Mouse (Mus musculus) urinary bladder, adult 18-20 months (tissue): Measurements from ENCODE around the gene Extl1.
"Not testable (repeated sequence)": the region's sequence is repeated elsewhere in the genome, so short reads cannot be mapped to it uniquely, and the experiment has no call there.

Experiments used
- DNase-seq, 2 experiments: peaks; one replicate each; pipeline ENCODE4 v3.0.0; 2022; ENCODE audit warnings: low spot score in 2 of 2, mixed read lengths in 2 of 2

Extl1 gene

GRCm38 (mm10) chr4:134383750-134384149, at the start of gene Extl1:
Gene Extl1, minus strand, starts transcription at chr4:134383850.
- not testable (repeated sequence) for DNase-seq

DNA sequence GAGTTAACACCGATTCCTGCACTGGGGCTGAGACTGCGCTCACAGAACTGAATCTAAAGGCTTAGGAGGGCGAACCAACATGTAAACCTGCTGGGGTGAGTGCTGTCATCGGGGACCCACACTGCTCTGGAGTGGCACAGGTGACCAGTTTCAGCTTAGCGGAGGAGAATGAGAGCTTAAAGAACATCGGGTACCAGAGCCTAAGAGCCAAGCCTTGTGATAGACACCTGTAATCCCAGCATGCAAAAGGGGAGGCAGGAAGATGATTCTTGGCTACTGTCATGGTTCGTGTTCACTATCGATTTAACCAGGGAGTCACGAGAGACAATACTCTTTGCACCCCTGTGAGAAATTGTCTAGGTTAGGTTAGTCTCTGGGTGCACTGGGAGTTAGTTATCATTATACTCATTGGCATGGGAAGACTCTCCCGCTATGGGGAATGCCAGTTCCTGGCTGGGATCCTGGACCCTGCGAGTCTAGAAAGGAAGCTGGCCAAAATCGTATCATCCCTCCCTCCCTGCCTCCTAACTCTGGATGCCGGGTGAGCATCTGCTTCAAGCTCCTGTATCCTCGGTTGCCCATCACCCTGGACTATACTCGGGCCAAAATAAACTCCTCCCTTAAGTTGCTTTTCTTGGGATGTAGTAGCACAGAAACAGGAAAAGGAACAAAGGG, 49.2 kb upstream of the Extl1 start:
- DNase-seq: no peak

DNA sequence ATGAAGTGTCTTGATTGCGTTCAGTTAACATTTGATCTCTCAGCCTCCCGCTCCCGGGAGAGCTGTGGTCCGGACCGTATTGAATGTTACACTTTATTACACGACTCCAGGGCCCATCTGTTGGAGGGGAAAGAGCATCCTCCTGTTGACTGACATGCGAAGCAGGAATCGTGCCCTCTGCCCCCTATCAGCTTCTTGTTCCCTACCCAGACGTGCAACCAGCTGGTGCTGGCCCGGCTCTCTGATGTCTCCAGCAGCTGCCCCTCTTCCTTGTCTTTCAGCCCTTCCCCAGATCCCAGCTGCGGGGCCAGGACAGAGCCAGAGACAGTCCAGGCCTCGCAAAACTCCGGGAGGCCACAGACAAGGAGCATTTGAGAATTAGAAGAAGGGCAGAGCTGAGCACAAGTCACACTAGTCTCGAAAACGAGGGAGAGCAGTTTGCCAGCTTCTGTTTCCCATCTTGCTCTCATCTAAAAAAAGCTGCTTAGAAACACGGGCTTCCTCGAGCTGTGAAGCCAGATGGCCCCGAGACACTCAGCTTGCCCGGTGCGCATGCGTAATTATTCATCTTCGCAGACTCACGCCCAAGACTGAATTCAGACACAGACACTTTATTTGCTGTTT, 46.8 kb upstream of the Extl1 start:
- DNase-seq: no peak

DNA sequence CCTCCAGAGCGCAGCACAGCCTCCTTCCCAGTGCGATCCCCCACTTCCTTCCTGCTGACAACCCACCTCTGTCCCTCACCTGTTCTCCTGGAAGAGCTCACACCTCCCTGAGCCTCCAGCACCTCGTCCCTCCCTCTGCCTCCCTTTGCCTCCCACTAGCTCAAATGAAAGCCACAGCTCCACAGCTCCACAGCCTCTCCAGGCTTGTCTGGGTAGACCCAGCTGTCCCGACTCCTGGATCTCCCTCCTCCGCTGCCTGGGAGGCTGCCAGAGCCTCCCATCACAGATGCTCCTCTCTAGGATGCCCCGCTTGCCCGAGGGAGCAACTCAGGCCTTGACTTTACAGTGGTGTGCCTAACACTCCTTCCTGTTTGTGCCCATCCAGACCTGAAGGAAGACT, 41.4 kb upstream of the Extl1 start:
- no peak for DNase-seq

DNA sequence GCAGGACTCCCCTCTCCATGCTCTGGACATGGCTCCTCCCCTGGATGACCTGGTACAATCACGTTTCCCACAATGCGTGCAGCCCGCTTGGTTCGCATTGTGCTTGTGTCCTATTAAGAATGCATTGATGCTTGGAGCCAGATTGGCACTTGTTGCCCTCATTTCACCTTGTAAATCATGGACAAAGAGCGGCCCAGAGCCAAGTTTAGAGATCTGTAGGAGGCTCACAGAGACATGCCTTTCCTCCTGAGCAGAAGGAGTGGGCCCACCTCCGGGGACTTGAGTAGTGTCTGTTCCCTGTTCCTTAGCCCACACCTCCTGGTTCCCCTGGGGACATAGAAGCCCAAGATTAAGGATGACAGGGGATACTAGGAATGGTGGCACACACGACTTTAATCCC, 40.3 kb upstream of the Extl1 start:
- no peak for DNase-seq

DNA sequence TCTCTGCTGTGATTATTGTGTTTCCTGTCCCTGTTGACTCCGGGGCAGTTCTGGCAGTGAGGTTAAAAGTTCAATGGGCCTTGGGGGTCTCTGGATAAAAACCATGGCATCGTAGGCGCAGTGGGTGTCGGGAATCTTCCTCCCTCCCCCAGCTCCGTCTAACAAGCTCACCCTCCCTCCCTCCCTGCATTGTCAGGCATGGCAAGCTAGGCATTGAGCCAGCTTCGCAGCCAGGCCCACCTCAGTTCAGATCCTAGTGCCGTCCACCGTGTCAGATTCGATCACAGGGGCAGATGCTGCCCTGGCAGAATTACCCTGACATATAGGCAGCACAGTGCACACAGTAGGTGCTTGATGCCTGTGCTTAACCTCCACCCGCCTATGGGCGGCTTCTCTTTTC, 38.3 kb upstream of the Extl1 start:
- no peak for DNase-seq

GRCm38 (mm10) chr4:134417111-134417510, 33.5 kb upstream of the Extl1 start:
- no peak for DNase-seq

- no peak for DNase-seq
Observed at GRCm38 (mm10) chr4:134416602-134417001, 33.0 kb upstream of the Extl1 start.

GRCm38 (mm10) chr4:134416177-134416576, 32.5 kb upstream of the Extl1 start:
- no peak for DNase-seq

DNA sequence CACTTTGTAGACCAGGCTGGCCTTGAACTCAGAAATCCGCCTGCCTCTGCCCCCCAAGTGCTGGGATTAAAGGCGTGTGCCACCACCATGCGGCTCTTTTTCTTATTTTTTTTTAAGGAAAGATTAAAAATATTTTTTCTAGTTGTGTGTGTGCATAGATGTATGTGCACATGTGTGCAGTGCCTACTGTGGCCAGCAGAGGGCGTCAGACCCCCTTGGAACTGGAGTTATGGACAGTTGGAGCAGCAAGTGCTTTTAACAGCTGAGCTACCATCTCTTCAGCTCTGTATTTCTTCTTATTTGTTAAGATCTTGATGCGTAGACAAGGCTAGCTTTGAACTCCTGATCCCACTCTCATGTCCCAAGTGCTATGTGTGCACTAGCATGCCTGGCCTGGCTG, 25.6 kb upstream of the Extl1 start:
- no peak for DNase-seq

- DNase-seq: no peak
Observed at GRCm38 (mm10) chr4:134403721-134404120, 20.1 kb upstream of the Extl1 start.

DNA sequence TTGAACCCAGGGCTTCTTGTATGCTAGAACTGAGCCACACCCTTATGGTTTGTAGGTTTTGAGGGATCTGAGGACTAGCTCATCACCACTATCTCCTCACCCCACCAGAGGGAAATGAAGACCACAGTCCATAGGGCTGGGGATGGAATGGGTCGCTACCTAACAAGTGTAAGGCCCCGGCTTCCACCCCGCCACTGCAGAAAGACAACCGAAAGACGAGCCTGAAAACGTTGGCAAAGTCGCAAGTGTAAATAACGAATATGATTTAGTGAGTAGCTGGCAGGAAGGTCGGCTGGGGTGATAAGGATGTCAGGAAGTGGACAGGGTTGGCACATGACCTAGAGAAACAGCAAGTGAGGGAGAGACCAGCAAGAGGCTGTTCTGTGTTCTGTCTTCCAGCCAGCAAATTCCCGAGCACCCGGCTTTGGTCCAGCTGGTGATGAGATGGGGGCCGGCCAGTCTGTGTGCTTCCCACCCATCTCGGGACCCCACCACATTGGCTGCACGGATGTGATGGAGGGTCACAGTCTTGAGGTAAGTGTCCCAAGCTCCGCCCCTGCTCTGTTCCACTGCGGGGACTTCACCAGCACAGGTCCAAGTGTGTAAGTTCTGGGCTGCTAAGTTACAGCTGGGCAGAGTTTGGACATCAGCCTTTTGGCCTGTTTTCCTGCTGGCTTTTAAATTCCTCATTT, 19.1 kb upstream of the Extl1 start:
- DNase-seq: peak; percentile 39 to 58

DNA sequence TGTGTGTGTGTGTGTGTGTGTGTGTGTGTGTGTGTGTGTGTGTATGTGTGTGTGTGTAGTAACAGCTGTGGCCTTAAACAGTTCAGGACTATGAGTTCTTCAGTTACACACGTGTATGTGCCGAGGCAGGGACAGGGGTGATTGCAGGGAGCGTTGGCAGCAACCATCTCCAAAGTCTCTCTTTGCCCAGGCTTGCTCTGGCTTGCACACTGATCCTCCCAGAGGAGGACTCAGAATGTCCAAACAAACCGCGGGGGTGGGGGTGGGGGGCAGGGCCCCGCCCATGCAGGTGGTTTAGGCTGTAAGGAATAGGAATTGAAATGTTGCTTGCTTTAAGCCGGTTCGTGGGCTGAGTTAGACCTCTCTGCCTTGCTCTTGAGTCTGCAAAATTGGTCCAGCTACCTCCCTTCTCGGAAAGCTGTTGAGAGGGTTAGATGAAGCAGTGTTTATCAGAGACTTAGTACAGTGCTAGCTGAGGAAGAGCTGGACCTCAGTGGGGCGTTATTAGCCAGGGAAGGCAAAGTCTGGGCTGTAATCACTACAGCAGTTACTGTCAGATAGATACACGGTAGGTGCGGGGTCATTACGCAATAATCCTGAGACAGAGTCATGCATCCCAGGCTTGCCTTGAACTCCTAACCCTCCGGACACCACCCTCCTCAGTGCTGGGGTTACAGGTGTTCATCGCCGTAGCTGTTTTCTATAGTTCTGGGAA, 18.4 kb upstream of the Extl1 start:
- peak; percentile 43 to 56 for DNase-seq

- peak; percentile 41 to 50 for DNase-seq
Observed at GRCm38 (mm10) chr4:134401181-134401661, 17.6 kb upstream of the Extl1 start.

DNA sequence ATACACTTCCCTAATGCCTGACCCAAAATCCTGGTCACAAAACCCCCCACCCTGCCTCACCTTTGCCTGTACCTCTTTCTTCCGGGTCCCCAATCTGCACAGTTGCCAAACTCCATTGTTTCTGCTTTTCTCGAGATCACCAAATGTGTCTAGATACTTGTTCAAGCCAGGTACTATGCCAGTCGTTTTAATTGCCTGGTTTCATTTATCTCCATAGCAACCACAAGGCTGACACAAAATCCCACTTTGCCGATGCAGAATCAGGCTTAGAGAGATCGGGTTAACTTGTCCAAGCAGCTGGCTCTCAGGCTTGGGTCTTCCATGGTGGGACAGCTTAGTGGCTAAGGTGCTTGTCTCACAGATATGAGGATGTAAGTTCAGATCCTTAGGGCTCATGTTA, 16.6 kb upstream of the Extl1 start:
- no peak for DNase-seq

DNA sequence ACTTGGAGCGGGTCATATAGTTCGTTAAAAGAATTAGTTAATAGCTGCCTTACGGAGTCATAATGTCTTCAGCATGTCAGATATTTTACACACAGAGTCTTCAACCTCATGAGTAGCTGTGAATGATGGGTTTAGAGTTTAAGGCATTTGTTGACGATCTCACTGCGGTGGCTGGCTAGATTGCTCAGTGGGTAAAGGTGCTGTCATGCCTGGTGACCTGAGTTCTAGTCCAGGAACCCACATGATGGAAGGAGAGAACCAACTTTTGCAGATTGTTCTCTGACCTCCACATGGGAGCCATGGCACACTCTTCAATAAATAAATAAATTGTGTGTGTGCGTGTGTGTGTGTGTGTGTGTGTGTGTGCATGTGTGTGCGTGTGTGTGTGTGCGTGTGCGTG, 14.1 kb upstream of the Extl1 start:
- no peak for DNase-seq

DNA sequence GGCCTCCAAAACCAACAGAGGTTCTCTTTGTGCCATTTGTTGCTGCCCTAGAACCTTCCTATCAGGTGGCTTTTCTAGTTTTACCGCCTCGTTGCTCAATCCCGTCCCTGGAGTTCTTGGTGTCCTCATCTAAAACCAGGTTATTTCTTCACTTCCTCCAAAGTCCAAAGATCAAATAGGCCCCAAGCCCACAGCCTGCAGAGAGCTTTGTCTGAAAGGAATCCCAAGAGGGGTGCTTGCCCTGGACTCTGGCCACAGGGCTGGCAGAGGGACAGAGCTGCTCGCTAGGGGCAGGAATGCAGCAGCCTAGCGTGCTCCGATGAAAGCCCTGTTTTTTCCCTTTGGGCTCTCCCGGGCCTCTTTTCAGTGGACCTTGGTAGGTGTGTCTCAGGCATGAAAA, 13.5 kb upstream of the Extl1 start:
- peak; percentile 36 to 62 for DNase-seq

DNA sequence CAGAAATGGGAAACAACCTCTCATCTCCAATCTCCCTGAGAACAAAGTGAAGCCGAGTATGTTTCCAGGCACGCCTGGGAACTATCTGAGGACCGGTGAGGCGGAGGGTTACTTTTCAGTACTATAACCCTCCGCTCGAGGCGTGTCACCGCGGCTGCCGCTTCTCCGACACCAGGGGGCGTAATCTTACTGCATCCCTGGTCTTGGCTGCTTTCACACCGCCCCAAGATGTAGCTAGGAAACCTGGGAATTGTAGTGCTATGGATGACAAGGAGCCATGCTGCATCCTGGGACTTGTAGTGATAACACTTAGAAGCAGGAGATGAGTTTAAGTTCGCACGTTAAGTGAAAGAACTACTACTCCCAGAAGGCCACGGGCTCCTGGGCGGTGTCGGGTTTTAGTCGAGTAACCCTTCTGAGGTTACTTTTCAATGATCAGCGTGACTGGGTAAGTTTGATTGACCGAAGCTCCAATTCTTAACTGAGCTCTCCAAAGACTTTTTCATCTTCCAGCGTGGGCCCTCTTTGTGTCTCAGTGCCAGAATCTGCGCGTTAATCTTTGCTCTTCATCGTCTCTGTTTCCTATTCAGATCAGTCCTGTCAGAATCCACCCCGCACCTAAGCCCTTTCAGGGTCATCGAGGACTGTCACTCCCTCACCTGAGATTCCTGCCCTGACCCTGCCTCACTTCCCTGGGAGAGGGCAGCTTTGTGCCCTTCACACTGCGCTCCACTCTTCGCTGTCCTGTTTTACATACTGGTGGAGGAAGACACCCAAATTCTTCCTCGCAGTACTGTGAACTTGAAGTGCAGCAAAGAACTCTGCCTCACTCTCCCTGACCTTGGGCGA, 12.6 kb upstream of the Extl1 start, which contains the start of gene Pafah2:
Gene Pafah2, plus strand, starts transcription at position 344 of the 849 bp plus-strand sequence.
- DNase-seq: peak; percentile 79 to 90

- DNase-seq: no peak
Observed at GRCm38 (mm10) chr4:134395142-134395541, 11.5 kb upstream of the Extl1 start.

DNA sequence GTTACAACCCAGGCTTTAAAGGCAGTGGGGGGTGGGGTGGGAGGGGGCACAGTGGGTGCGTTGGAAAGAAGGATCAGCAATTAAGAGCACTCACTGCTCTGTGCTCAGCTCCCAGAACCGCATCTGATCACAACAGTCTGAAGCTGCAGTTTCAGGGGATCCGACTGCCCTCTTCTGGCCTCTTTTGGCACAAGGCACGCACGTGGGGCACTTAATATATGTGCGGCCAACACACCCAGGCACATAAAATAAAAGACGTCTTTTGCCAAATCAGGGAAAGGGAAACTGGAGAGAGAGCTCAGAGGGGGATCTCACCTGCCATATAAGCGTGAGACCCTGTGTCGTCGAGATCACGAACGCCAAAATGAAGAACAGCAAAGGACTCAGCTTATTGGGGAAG, 9.4 kb upstream of the Extl1 start:
- no peak for DNase-seq

DNA sequence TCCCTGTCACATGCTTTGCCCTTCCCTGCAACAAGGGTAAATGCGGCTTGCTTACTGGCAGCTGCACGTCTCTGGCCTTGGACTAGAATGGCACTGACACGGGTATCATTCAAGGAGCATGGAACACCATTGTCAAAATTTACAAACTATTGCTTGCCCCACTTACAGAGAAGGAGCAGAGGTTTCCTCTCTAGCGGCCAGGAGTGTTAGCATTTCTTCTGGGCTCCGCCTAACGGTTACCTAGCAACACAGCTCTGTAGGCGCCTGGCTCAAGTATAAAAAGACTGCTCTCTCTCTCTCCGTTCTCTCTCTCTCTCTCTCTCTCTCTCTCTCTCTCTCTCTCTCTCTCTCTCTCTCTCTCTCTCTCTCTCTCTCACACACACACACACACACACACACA, 8.9 kb upstream of the Extl1 start:
- DNase-seq: no peak
